Mouse (Mus musculus) adrenal gland, postnatal 25 days (tissue): ENCODE data around the gene Plrg1. TPM values are rescaled to one million over a fixed set of nuclear protein-coding genes. Genes with fewer than 3 reads are reported as not detected.

Experiments
- total RNA-seq: library from RNA; stranded (reverse); gene quantifications from 2 replicates; pipeline ENCODE4 v1.2.3, GENCODE M21; 2021

The Plrg1 gene
- total RNA-seq, 1 experiment from 2014 or later: 50.1 TPM

Other genes with a start within 250 kb of the Plrg1 start
- gene Rbm46, start 179.0 kb upstream of the Plrg1 start, total RNA-seq: 1.4 and 1.6 TPM in 2 replicates
- 0.06 TPM in 1 of 2 replicates, not detected in the other for gene Lrat, start 151.5 kb upstream of the Plrg1 start, total RNA-seq
- gene Fgg, start 47.8 kb upstream of the Plrg1 start, total RNA-seq: 0.24 and 23.1 TPM in 2 replicates
- gene Fga, start 29.4 kb upstream of the Plrg1 start, total RNA-seq: 0.18 and 34.4 TPM in 2 replicates
- gene Fgb, start 5.7 kb upstream of the Plrg1 start, total RNA-seq: 17.5 TPM in 1 of 2 replicates, not detected in the other
- 0.52 and 0.67 TPM in 2 replicates for gene Dchs2, start 72.4 kb downstream of the Plrg1 start, total RNA-seq